Mouse (Mus musculus): Measurements from ENCODE around the gene Selenoh.

GRCm38 (mm10) chr2:84624201-84624600 lies 46.4 kb downstream of the Selenoh start:
- TF ChIP-seq POLR2A (IDR thresholded peaks at IDR 0.05; ENCODE audit: insufficient read length, low read depth) = no peak
- no peak for TF ChIP-seq E2F4 (IDR thresholded peaks at IDR 0.05; ENCODE audit: insufficient read depth)
- no peak for TF ChIP-seq CEBPB (IDR thresholded peaks at IDR 0.05; ENCODE audit: insufficient read depth, poor library complexity, severe bottlenecking)
- TF ChIP-seq TCF12 (IDR thresholded peaks at IDR 0.05; ENCODE audit: insufficient read depth, poor library complexity, severe bottlenecking) = no peak
